Mouse (Mus musculus) erythroblast, embryonic 14.5 days (primary cell): Measurements from ENCODE around the gene a.

Experiments used
- GATA1 ChIP-seq: IDR thresholded peaks from 2 replicates; pipeline ENCODE4 v1.6.1; 2012; ENCODE audit warnings: low read length, inconsistent platforms, mixed read lengths
- TAL1 ChIP-seq: IDR thresholded peaks from 3 replicates; pipeline ENCODE4 v1.6.1; 2012; ENCODE audit warnings: low read length, inconsistent platforms, mixed read lengths

- TF ChIP-seq TAL1 = no peak
- no peak for TF ChIP-seq GATA1
Measured at GRCm38 (mm10) chr2:155005491-155005890, 214.3 kb downstream of the a start.
